Comparison of ENCODE assay signal across 11 mouse cellular contexts in genomic region chr14:17859790-17860385, GRCm38 (mm10).
DNase-seq lines count a peak whose midpoint lies in the region; ATAC-seq and TF ChIP-seq lines count a peak whose summit lies in the region.
"Had no signal": no experiment of that assay in that cellular context is flagged by ENCODE, and none has a peak within 500 bp of the region (broad histone marks: within the 10 kb centered on the region; RNA-seq: fewer than 3 reads in every experiment).

No protein-coding gene starts in this region.

- H3K4me3 ChIP-seq in left cerebral cortex, adult 2 months = no peak overlapping the region
- H3K4me3 ChIP-seq: intestine, embryonic 15.5 days; limb, embryonic 15.5 days; lung, embryonic 15.5 days; midbrain, embryonic 10.5 days had no signal

- TF ChIP-seq CTCF in left cerebral cortex, adult 2 months (IDR thresholded peaks at IDR 0.05) = no peak

- intact Hi-C loops in left cerebral cortex, adult 2 months (cut with DNase I) = loop anchor here (5.0 kb wide), 2 partner anchors 43 to 47 kb away; no protein-coding TSS in a partner anchor

- H3K27ac ChIP-seq in left cerebral cortex, adult 2 months = 0 out of 2 replicates have a peak overlapping the region, but pooled peaks have one; percentile 26
- H3K27ac ChIP-seq: intestine, embryonic 15.5 days; limb, embryonic 15.5 days; lung, embryonic 15.5 days; midbrain, embryonic 10.5 days had no signal

- no peak for ATAC-seq in inflammation-experienced regulatory T-cells, adult 6 months
- ATAC-seq: intestine, embryonic 15.5 days had no signal

- no peak for DNase-seq in left cerebral cortex, adult 2 months (ENCODE audit: extremely low spot score in 1 of 2, low spot score in 2 of 2)
- no peak for DNase-seq in left cerebral cortex, adult 8-10 months (ENCODE audit: low spot score in 2 of 2)
- DNase-seq in adrenal gland, postnatal 10 days = peak; percentile 68
- peak; percentile 83 for DNase-seq in brain, adult 2 months (ENCODE audit: low read depth, low spot score)
- DNase-seq in cerebellum, postnatal 25 days = peak; percentile 74 to 85
- DNase-seq in thymus, postnatal 36 days = no peak

Comparison
In these comparisons a context has a peak if more than half of its experiments do, and no peak if none do; other contexts are left out.
1. DNase-seq: peak in adrenal gland, postnatal 10 days (single experiment), brain, adult 2 months (single experiment) and cerebellum, postnatal 25 days (2 of 2); none in left cerebral cortex, adult 2 months (0 of 2), left cerebral cortex, adult 8-10 months (0 of 2) and thymus, postnatal 36 days (0 of 2).